Mouse (Mus musculus) frontal cortex, adult (tissue): ENCODE data around the gene Sub1.

ENCODE experiments used
- ATAC-seq: cut with Nextera tagmentation; 2 replicates; pipeline ENCODE4 v1.9.2; 2017; ENCODE audit warnings: mild to moderate bottlenecking, moderate library complexity, mixed read lengths; ENCODE audit not compliant: low TSS enrichment

Gene Sub1

GRCm38 (mm10) chr15:12010602-12011044, 13.8 kb upstream of the Sub1 start:
- peak; percentile 63 for ATAC-seq

- ATAC-seq = peak; percentile 58
Measured at GRCm38 (mm10) chr15:12009712-12010601, 13.2 kb upstream of the Sub1 start.

GRCm38 (mm10) chr15:12008894-12009293, 12.1 kb upstream of the Sub1 start:
- ATAC-seq = no peak

- ATAC-seq = no peak
Measured at GRCm38 (mm10) chr15:12007971-12008800, 11.4 kb upstream of the Sub1 start.

GRCm38 (mm10) chr15:12007421-12007820, 10.6 kb upstream of the Sub1 start:
- no peak for ATAC-seq

GRCm38 (mm10) chr15:12006169-12006568, 9.4 kb upstream of the Sub1 start:
- no peak for ATAC-seq

GRCm38 (mm10) chr15:11995815-11996201, 975 bp downstream of the Sub1 start:
- ATAC-seq = peak; percentile 96

GRCm38 (mm10) chr15:11994921-11995814, 1.6 kb downstream of the Sub1 start:
- peak; percentile 39 for ATAC-seq

GRCm38 (mm10) chr15:11994006-11994405, 2.8 kb downstream of the Sub1 start:
- no peak for ATAC-seq

GRCm38 (mm10) chr15:11991552-11992113, 5.2 kb downstream of the Sub1 start:
- no peak for ATAC-seq

GRCm38 (mm10) chr15:11988580-11988979, 8.2 kb downstream of the Sub1 start:
- no peak for ATAC-seq

GRCm38 (mm10) chr15:11987892-11988291, 8.9 kb downstream of the Sub1 start:
- no peak for ATAC-seq

- peak; percentile 9; the same call in 1 of the 2 replicates for ATAC-seq
Measured at GRCm38 (mm10) chr15:11981985-11982384, 14.8 kb downstream of the Sub1 start.

GRCm38 (mm10) chr15:11981501-11981900, 15.3 kb downstream of the Sub1 start:
- peak; percentile 70 for ATAC-seq

GRCm38 (mm10) chr15:11978175-11978574, 18.6 kb downstream of the Sub1 start:
- peak; percentile 53 for ATAC-seq

- peak; percentile 35 for ATAC-seq
Measured at GRCm38 (mm10) chr15:11977071-11977470, 19.7 kb downstream of the Sub1 start.

GRCm38 (mm10) chr15:11975836-11976235, 20.9 kb downstream of the Sub1 start:
- ATAC-seq = no peak

GRCm38 (mm10) chr15:11971854-11972420, 24.8 kb downstream of the Sub1 start:
- peak; percentile 87 for ATAC-seq

GRCm38 (mm10) chr15:11970621-11971020, 26.2 kb downstream of the Sub1 start:
- ATAC-seq = no peak

- ATAC-seq = no peak
Measured at GRCm38 (mm10) chr15:11968851-11969250, 27.9 kb downstream of the Sub1 start.

GRCm38 (mm10) chr15:11966367-11966766, 30.4 kb downstream of the Sub1 start:
- peak; percentile 44; the same call in 1 of the 2 replicates for ATAC-seq
